Mouse (Mus musculus) gastrocnemius, postnatal 14 days (tissue): ENCODE measurements around the gene Lrpprc. TPM values are rescaled to one million over a fixed set of nuclear protein-coding genes. Genes with fewer than 3 reads are reported as not detected.
"Not testable (repeated sequence)": the region's sequence is repeated elsewhere in the genome, so short reads cannot be mapped to it uniquely, and the experiment has no call there.

Experiments
- DNase-seq: peaks from one replicate; pipeline ENCODE4 v3.0.0; 2021; ENCODE audit warnings: mixed read lengths
- intact Hi-C: fragments of 180-260 bp; cut with DNase I; formaldehyde crosslinking; loops from one replicate; pipeline ENCODE4 v1.15.1; 2025; ENCODE audit warnings: low total_unique reads
- long read RNA-seq, 2 experiments: library from polyadenylated mRNA; stranded (forward); transcript quantifications; one replicate each; pipeline ENCODE4 v2.0.0; 2021
- total RNA-seq, 2 experiments: library from RNA; stranded (reverse); gene quantifications; 2 replicates each; pipeline ENCODE4 v1.2.3; 2021

Lrpprc gene
- total RNA-seq, result 10 to 100 TPM; 59.7 to 65.7 TPM
- long read RNA-seq, experiment 1, full-length matches to known transcripts, result 64 of 84 reads
- long read RNA-seq, experiment 1, partial matches to known transcripts, result 12 of 84 reads
- long read RNA-seq, experiment 1, other reads (novel, unspliced or antisense), result 8 of 84 reads
- long read RNA-seq, experiment 2, full-length matches to known transcripts, result 137 of 162 reads
- long read RNA-seq, experiment 2, partial matches to known transcripts, result 11 of 162 reads
- long read RNA-seq, experiment 2, other reads (novel, unspliced or antisense), result 14 of 162 reads

DNA sequence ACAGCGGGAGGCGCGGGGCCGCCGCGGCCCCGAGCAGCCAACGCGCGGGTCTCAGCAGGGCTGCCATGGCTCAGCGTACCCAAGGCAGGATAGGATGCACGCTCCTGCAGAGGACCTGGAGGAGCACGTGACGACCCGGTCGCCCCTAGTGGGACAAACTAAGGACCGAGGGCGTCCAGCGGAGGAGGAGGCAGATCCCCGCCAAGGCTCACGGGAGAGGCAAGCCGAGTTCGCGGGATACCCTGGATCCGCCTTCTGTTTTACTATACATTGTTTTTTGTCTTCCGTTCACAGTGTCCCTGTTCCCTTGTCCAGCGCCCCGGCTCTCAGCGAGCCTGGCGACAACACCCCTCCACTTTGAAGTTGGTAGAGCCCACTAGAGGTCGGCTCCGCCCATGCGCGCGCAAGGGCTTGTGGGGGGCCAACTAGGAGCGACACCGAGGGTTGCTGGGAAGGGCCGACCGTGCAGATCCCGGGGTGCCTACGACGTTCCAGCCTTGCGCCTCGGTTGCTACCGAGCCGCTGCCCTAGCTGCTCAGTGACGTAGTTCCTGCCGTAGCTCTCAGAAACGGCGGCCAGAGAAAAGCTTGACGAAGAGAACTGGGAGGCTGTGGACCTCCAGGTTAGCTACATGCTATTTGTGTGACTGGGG, at the start of gene Lrpprc:
Gene Lrpprc (minus strand): TSS at position 343 of the 652 bp plus-strand sequence.
- intact Hi-C loops, result no loop called here
- DNase-seq, result peak; percentile 96

DNA sequence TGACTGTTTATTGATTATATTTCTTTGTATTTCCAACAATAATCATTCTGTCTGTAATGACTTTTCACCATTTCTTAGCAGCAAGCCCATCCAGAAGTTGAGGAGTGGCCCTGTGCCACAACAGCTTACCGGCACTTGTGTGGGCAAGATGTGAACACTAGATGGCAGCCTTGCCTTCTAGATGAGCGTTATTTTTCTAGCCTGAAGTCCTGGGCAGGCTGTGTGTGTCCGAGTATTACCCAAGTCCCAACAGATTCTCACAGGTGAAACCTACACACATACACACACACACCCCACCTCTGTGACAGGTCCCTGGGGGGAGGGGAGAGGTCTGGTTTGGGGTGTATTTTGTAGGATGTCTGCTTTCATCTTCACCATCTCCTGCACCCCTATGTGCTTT, 47.2 kb upstream of the Lrpprc start:
- intact Hi-C loops, result loop anchor here (5.0 kb wide), 1 partner anchor 350 kb away; no protein-coding TSS in a partner anchor
- DNase-seq, result peak; percentile 60

DNA sequence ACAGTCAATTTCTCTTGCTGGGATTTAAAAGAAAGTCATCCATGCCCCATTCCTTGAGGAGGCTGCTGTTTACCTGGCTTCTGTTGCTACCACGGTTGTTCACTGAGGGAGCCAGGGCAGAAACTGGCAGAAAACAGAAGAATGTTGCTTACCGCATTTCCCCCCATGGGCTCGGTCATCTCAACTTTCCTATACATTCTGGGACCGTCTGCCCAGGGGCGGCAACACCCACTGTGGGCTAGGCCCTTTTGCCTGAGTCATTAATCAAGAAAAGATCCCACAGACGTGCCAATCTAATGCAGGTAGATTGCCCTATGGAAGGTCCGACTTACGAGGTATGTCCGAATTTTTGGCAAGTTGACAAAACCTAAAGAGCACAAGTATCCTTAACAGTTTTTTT, 44.7 kb upstream of the Lrpprc start:
- intact Hi-C loops, result loop anchor here (2.0 to 5.0 kb wide), 2 partner anchors 352 to 800 kb away; no protein-coding TSS in a partner anchor
- no peak for DNase-seq

DNA sequence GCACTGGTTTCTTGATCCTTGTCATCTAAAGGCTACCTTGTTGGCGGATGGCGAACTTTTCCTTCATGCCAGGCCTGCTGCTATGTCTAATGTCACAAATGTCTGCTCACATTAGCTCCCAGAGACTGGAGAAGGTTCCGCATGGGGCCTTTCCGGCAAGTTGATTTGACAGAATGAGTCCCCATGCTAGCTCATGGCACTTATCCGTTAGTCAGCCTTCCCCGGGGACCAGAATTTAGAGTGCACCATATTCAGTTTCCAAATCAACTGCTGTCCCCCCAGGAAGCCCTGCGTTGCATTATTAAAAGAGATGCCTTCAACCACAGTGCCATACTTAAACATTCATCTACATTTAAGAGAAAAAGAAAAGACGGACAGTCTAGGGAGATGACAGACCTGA, 41.8 kb upstream of the Lrpprc start:
- intact Hi-C loops, result no loop called here
- no peak for DNase-seq

DNA sequence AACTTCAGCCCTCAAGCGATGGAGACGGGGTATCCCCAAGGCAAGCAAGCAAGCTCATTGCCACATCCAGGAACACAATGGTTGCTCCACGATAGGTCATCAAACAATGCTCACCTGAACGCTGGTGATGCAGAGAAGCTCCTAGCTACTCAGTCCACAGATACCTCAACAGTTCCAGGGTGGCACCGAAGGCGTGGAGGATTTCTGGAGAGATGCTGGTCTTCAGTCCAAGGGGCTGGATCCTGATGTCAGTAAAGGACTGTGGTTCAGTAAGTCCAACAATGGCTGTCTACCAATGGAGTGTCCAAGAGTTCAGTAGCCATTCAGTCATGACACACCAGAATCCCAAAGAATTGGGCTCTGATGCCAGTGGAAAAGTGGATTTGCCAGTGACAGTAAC, 37.7 kb upstream of the Lrpprc start:
- no peak for DNase-seq
- intact Hi-C loops, result no loop called here

DNA sequence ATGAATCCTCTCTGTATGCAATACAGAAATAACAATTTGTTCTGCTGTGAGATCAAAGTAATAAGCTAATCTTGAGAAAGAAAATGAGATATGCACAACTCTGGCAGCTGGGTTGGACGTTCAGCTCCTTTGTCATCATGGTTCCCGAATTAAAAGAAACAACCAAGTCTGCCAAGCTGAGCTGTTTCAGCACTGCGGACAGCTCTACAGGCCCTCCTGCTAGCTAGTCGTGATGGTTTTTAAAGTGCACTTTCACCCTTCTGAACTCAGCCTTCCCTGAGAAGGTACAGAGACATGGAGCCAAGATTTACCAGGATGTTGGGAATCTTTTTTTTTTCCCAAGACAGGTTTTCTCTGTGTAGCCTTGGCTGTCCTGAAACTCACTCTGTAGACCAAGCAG, 30.0 kb upstream of the Lrpprc start:
- intact Hi-C loops, result no loop called here
- peak; percentile 5 for DNase-seq

DNA sequence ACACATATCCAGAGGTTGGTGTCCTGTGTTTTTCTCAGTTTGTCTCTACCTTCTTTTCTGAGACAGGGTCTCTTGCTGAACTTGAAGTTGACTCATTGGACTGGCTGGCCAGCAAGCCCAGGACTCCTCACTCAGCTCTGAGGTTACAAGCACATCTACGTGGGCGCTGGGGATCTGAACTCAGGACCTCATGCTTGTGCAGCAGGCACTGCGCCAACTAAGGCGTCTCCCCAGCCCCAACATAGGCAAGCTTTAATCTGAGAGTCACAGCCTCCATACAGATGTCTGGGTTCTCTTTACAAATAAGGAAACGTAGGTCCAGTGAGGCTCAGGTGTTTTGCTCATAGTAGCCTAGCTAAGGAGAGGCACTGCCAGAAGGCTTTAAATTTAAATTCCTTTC, 27.8 kb upstream of the Lrpprc start:
- intact Hi-C loops, result no loop called here
- DNase-seq, result no peak

DNA sequence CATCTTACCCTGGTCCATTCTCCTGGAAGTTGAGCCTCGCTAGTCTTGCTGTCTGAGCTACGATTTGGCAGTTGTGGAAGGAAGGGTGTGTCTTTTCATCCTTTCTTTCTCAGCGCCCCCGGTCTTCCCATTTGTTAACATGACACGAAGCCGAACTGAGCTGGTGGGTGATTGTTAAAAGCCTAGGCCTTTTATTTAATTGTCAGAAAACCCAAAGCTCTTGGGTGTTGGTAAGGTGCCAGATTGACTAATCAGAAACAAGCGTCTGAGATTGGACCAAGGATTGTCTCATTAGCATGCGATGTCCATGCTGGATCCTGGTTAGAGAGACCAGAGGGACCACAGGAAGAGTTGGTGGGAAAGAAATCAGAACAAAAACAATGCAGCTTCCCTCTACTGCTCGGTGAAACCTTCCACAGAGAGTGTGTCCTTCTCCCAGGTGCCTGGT, 25.4 kb upstream of the Lrpprc start:
- DNase-seq, result no peak
- intact Hi-C loops, result no loop called here

DNA sequence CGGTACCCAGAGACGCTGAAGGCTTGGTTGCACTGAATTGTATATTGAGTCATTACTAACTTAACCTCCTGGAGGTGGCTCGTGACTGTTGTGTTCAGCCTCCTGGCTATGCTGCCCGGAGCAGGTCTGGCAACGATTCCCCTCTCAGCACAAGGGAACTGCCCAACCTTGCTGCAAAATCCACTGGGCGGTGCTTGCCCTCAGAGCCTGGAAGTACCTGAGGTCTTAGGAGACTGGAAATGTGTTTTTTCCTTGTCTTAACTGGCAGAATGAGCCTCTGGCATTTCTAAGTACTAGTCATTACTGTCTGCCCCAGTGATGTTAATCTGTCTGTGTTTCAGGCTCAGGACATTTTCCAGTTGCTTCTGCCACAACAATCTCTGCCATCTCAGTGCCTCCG, 24.3 kb upstream of the Lrpprc start:
- intact Hi-C loops, result no loop called here
- DNase-seq, result no peak

DNA sequence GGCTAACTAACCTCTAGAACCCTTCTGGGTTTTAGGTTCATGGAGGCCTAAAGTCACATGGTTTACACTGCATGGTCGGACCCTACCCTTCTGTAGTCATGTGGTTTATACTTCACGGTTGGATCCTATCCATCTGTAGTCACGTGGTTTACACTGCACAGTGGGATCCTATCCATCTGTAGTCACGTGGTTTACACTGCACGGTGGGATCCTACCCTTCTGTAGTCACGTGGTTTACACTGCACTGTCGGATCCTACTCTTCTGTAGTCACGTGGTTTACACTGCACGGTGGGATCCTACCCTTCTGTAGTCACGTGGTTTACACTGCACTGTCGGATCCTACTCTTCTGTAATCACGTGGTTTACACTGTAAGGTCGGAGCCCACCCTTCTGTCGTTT, 23.6 kb upstream of the Lrpprc start:
- intact Hi-C loops, DNase-seq: not testable (repeated sequence)

DNA sequence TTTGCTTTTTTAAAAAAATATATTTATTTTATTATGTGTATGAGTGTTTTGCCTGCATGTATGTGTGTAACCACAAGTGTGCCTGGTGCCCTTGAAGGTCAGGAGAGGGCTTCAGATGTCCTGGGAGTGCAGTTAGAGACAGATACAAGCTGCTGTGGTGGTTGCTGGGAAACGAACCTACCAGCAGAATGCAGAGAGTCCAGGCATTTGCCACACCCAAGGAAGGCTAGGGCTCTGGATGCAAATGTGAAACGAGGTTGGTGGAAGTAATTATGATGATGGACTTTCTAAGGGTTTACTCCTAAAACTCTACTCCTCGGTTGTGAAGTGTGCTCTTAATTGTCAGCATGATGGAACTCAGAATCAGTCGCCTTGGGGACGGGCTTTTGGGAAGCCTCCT, 1.4 kb upstream of the Lrpprc start:
- intact Hi-C loops, result no loop called here
- DNase-seq, result no peak

DNA sequence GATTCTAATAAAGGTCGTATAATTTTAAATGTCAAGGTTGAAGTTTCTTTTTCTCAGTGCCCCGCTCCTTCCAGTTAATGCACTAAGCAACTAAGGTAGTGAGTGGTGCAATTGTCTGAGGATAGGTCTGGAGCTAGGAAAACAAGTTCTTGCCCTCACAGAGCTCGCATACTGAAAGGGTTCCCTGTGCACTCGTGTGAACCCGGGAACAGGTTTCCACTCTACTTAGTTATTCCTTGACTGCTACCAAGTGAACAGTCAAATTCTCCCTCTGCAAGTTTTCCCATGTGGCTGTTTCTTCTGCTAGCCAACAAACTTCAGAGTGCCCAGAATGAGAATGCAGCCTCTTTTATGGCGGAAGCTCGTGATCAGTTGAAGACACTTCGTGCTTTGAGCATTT, 567 bp upstream of the Lrpprc start:
- DNase-seq, result no peak
- intact Hi-C loops, result no loop called here

DNA sequence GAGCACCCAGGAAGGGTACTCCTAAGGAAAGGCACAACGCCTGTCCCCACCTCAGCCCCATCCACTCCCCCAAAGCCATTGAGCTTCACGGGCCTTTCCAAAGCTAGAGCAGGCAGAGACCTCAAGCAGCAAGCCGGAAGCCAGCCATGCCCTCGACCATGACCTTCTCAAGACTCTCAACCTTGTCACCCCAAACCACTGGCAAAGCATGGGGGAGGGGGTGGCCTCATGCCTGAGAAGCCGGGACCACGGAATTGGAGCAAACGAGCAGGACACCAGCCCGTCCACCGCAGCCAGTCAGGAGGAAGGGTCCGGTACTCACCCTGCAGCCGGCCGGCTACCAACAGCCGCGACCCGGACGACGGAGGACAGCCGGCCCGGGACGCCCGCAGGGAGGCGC, 546 bp downstream of the Lrpprc start:
- DNase-seq, result peak; percentile 20
- intact Hi-C loops, result no loop called here

DNA sequence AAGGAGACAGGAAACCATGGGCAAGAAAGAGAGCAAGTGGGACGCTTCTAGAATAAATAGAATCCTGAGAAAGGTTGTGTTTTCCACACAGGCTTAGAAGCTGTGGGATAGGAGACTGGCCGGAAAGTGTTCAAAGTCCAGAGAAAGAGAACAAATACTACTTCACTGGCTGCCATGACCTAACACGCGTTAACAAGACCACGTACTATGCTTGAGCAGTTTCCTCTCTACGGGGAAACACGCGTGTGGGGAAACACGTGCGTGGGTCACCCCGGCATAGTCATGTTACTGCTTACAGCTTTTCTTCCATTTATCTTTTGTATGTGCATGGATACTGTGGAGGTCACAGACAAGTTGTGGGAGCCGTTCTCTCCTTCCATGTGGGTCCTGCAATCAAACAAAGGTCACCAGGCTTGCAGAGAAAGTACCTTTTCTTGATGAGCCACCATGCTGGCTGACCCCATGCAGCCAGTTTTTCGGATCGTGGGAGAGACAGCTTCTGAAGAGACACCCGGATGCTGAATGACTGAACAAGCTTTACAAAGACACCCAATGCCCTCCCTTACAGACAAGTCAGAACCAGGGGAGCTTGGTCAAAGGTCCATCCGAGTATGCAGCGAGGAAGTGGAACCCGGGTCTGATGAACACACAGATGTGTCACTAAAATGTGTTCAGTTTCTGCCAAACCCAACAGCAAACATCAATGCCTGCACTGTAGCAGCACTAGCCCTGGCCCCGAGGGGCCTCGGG, 2.0 kb downstream of the Lrpprc start:
- no peak for DNase-seq
- intact Hi-C loops, result no loop called here

DNA sequence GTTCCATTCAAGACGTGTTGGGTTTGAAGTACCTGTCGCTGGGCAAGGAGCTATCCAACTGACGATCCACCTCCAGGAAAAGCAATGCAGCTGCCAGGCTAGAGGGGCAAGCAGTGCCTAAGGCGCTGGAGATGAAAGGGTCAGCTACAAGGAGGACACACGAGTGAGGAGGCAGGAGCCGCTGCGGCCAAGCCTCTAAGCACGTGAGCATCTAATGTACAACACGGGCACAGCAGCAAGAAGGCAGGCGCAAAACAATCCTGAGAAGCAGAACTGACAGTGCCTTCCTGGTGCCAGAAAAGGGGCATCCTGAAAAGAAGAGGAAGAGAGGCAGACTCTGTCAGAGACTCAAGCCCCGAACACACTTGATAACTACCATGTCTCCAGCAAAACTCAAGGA, 3.1 kb downstream of the Lrpprc start:
- intact Hi-C loops, result no loop called here
- no peak for DNase-seq

DNA sequence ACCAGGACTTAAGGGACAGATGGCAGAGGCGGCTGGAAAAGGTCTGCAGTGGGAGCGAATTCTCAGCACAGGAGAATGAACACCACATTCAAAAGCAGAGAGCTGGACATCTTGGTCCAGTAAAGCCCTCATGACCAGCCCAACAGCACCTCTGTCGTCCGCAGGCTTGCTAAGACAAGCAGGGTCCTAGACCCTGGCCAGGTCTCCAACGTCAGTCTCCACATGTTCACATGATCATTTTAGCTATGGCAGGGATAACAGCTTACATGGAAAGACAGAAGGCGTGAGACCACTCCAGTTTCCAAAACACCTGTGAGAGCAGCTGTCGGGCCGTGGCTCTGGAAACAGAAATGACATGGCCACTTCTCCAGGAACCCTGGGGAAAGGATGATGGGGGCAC, 3.7 kb downstream of the Lrpprc start:
- no peak for DNase-seq

DNA sequence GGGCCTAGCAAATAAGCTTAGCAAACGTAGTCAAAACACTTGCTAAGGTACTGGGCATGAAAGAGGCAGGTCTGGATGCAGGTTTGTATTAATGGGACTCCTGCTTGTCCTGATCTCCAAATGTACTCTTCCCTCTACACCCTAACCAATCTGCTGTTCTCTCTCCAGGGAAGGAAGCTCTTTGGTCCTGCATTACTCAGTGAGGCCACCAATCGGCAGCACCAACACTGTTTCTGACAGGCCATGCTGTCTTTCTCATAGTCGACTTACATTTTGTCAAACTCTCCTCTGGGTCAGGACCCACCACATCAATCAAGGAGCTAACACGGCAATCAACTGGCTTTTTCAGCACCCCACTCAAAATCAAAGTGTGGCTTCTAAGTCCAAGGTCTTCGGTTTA, 5.4 kb downstream of the Lrpprc start:
- intact Hi-C loops, result no loop called here
- DNase-seq, result no peak

More for the DNA sequence above, 3.7 kb downstream of the Lrpprc start:
- intact Hi-C loops, result no loop called here

DNA sequence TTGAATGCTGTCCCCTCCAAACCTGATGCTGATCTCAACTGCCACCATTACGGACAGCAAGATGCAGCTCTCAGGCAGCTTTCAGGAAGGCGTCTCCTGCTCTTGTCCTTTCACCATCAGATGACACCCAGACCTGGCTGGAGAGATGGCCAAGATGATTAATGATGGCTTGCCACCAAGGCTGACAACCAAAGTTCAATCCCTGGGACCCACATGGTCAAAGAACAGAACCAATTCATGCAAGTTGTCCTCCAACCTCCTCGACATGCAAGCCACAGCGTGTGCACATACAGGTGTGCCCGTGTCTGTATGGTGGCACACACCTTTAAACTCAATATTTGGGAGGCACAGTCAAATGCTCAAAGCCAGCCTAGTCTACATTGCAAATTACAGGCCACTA, 7.1 kb downstream of the Lrpprc start:
- intact Hi-C loops, result no loop called here
- DNase-seq, result no peak

DNA sequence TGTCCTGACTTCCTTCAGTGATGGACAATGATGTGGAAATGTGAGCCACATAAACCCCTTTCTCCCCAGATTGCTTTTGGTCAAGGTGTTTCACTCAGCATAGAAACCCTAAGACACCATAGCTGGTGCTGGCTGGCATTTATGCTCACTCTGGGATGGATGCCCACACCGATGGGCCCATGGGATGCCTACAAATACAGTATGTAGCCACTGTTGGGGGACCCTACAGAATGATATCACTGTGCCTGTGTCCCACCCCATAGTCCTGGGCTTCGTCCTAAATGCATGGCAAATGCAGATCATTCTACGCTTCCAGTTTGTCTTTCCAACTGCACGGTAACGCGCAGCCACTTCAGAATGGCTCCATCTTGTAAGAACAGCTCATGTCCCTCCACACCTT, 10.3 kb downstream of the Lrpprc start:
- DNase-seq, result no peak
- intact Hi-C loops, result no loop called here

DNA sequence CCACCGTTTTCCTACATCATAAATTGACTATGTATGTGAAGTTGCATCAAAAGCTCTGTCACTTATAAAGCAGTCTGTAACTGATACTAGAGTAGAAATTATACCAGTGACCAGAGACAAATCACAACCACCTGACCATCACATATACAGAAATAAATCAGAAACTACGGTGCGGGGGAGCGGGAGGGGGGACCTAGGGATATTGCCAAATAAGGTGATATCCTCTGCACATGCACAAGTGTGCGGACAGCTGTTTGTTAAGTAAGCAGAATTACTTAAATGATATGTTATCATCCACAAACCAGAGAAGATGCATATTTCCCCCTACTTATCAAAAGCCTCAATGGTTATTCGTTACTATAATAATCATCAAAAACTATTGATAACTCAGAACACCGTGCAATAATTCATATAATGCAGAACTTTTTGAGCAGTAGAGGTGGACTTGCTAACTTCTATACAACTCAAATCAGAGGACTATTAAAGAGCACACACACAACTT, 12.1 kb downstream of the Lrpprc start:
- no peak for DNase-seq
- intact Hi-C loops, result no loop called here
